Mouse (Mus musculus) testis, adult 2 months (tissue): ENCODE data around the gene Wdr86.

Source experiments
- CTCF ChIP-seq: fragments of 200-500 bp; IDR thresholded peaks from 2 replicates; pipeline ENCODE4 v1.5.1; 2012; ENCODE audit warnings: low read depth, mild to moderate bottlenecking, inconsistent platforms, low read length, moderate library complexity; ENCODE audit not compliant: control insufficient read depth, insufficient read depth, insufficient replicate concordance
- POLR2A ChIP-seq: fragments of 200-500 bp; IDR thresholded peaks from 2 replicates; pipeline ENCODE4 v1.6.1; 2012; ENCODE audit warnings: low read depth, mild to moderate bottlenecking, inconsistent platforms, low read length, moderate library complexity; ENCODE audit not compliant: control insufficient read depth

DNA sequence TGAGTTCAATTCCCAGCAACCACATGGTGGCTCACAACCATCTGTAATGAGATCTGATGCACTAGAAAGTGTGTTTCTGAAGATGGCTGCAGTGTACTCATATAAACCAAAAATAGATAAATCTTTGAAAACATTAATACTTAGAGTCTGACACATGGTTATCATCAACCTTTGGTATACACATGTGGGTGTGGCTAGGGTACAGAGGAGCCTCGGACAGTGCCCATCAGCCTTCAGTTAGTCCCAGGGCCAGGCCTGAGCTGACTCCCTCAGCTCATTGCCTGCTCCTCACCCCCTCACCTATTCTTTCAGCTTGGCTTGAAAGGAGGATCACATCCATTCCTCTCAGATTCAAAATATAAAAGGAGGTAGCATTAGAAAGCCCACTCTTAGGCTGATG is 8.0 kb upstream of the Wdr86 start:
- TF ChIP-seq CTCF: no peak
- TF ChIP-seq POLR2A: no peak
